Comparison of ENCODE assay signal across 27 mouse cellular contexts in the genomic region with DNA sequence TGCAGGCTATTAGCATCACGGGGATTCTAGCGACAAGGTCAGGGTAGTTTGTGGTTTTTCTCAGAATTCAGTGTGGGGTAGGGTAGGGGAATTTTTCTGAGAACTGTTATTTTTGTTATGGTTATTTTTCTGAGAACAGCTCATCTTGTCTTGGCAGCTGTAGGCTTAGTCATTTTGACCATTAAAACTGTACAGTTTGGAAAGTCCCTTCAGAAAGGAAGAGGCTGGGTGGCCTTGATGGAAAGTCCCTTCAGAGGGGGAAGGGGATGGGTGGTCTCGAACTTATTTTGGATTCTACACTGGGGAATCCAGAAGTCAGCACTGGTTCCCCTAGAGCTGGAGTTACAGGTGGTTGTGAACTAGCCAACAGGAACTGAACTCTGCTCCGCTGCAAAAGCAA. TPM values are rescaled to one million over a fixed set of nuclear protein-coding genes. Genes with fewer than 3 reads are reported as not detected.
DNase-seq lines count a peak whose midpoint lies in the region; ATAC-seq and TF ChIP-seq lines count a peak whose summit lies in the region.
"Had no signal": no experiment of that assay in that cellular context is flagged by ENCODE, and none has a peak within 500 bp of the region (broad histone marks: within the 10 kb centered on the region; RNA-seq: fewer than 3 reads in every experiment).

No protein-coding gene starts in this region.

- no peak overlapping the region for H3K4me2 ChIP-seq in hindbrain, embryonic 14.5 days (replicated peaks)
- H3K4me2 ChIP-seq: embryonic facial prominence, embryonic 13.5 days; embryonic facial prominence, embryonic 15.5 days; forebrain, embryonic 12.5 days had no signal

- H3K9ac ChIP-seq in heart, adult 2 months (ENCODE audit: low read depth, low read length) = no peak overlapping the region
- H3K9ac ChIP-seq in MEL (ENCODE audit: control insufficient read depth, low read depth, low read length, poor library complexity, severe bottlenecking) = no peak overlapping the region
- H3K9ac ChIP-seq in hindbrain, embryonic 14.5 days = no peak overlapping the region
- H3K9ac ChIP-seq: embryonic facial prominence, embryonic 13.5 days; embryonic facial prominence, embryonic 15.5 days; forebrain, embryonic 12.5 days had no signal

- no peak for TF ChIP-seq CTCF in heart, adult 2 months (IDR thresholded peaks at IDR 0.05)
- TF ChIP-seq CTCF in MEL (IDR thresholded peaks at IDR 0.05 in 2 of 3, conservative IDR thresholded peaks at IDR 0.05 in 1 of 3; ENCODE audit: control insufficient read depth in 1 of 3, insufficient read depth in 1 of 3, low read depth in 2 of 3, low read length in 3 of 3, poor library complexity in 1 of 3, severe bottlenecking in 1 of 3) = no peak

- peak; percentile 71 for DNase-seq in heart, adult 11 months
- DNase-seq in heart, adult 2 months = no peak
- peak; percentile 30 for DNase-seq in MEL (ENCODE audit: low read depth, low spot score)
- no peak for DNase-seq in cerebellum, postnatal 25 days
- no peak for DNase-seq in hindbrain, embryonic 14.5 days (ENCODE audit: low spot score)
- DNase-seq: adrenal gland, adult 8-10 months; adrenal gland, postnatal 14 days; adrenal gland, postnatal 36 days; cerebellum, adult 11-12 months; cerebellum, adult 2 months; cerebellum, adult 9-10 months; cerebellum, postnatal 10 days; cerebellum, postnatal 36 days; embryo, embryonic 11 days had no signal

- no peaks in the 10 kb centered on the region for H3K79me2 ChIP-seq in heart, adult 2 months (replicated peaks; ENCODE audit: control insufficient read depth, insufficient read depth, low read length)
- no peaks in the 10 kb centered on the region for H3K79me2 ChIP-seq in MEL (ENCODE audit: control insufficient read depth, insufficient read depth, low read length, poor library complexity)

- H3K27me3 ChIP-seq in heart, adult 2 months (ENCODE audit: control insufficient read depth, insufficient read depth, low read length) = no peaks in the 10 kb centered on the region; the same call in 1 of the 2 replicates
- H3K27me3 ChIP-seq in MEL (ENCODE audit: control insufficient read depth in 1 of 2, insufficient read depth in 2 of 2, low read length in 2 of 2) = peaks cover 2 to 4% of the 10 kb centered on the region in 2 experiments
- no peaks in the 10 kb centered on the region for H3K27me3 ChIP-seq in hindbrain, embryonic 14.5 days (ENCODE audit: control insufficient read depth, insufficient read depth, low read length)
- H3K27me3 ChIP-seq: embryonic facial prominence, embryonic 15.5 days; forebrain, embryonic 12.5 days had no signal

- H3K4me3 ChIP-seq in heart, adult 2 months = no peak overlapping the region
- no peak overlapping the region for H3K4me3 ChIP-seq in MEL (ENCODE audit: control insufficient read depth in 1 of 2, insufficient read depth in 1 of 2, low read depth in 2 of 2, low read length in 2 of 2)
- H3K4me3 ChIP-seq in hindbrain, embryonic 14.5 days (replicated peaks; ENCODE audit: low read length) = no peak overlapping the region
- H3K4me3 ChIP-seq: embryonic facial prominence, embryonic 13.5 days; embryonic facial prominence, embryonic 15.5 days; erythroblast, embryonic 14.5 days; forebrain, embryonic 10.5 days; forebrain, embryonic 12.5 days had no signal

- ATAC-seq in hindbrain, embryonic 14.5 days (ENCODE audit: low FRiP score) = no peak
- ATAC-seq: forebrain, embryonic 14.5 days; forebrain, embryonic 16.5 days had no signal

- TF ChIP-seq POLR2A in heart, adult 2 months (IDR thresholded peaks at IDR 0.05; ENCODE audit: insufficient read depth, low read depth, low read length) = no peak
- TF ChIP-seq POLR2A in MEL (IDR thresholded peaks at IDR 0.05; ENCODE audit: control insufficient read depth in 1 of 2, insufficient read depth in 1 of 2, low read depth in 1 of 2, low read length in 2 of 2, poor library complexity in 1 of 2) = no peak

- no peak for TF ChIP-seq RAD21 in MEL (IDR thresholded peaks at IDR 0.05; ENCODE audit: low read depth, low read length)

- H3K36me3 ChIP-seq in heart, adult 2 months (ENCODE audit: control insufficient read depth, insufficient read depth, low read length) = no peaks in the 10 kb centered on the region
- peaks cover 0 to 30% of the 10 kb centered on the region in 2 experiments; a peak in 2 of 4 replicates for H3K36me3 ChIP-seq in MEL (ENCODE audit: control insufficient read depth in 1 of 2, insufficient read depth in 2 of 2, low read length in 2 of 2)
- H3K36me3 ChIP-seq in hindbrain, embryonic 14.5 days (replicated peaks; ENCODE audit: control insufficient read depth, insufficient read depth) = no peaks in the 10 kb centered on the region
- H3K36me3 ChIP-seq: embryonic facial prominence, embryonic 13.5 days; embryonic facial prominence, embryonic 15.5 days; forebrain, embryonic 10.5 days; forebrain, embryonic 12.5 days; G1E had no signal

- intact Hi-C loops in heart, adult 2 months (cut with DNase I) = no loop called here

- H3K4me1 ChIP-seq in heart, adult 2 months (ENCODE audit: control insufficient read depth, insufficient read depth, low read length) = peaks cover 8% of the 10 kb centered on the region
- peaks cover 3 to 38% of the 10 kb centered on the region in 2 experiments for H3K4me1 ChIP-seq in MEL (ENCODE audit: control insufficient read depth in 1 of 2, insufficient read depth in 2 of 2, low read length in 2 of 2)
- no peaks in the 10 kb centered on the region for H3K4me1 ChIP-seq in hindbrain, embryonic 14.5 days (replicated peaks; ENCODE audit: control insufficient read depth, insufficient read depth, low read length)
- H3K4me1 ChIP-seq: forebrain, embryonic 10.5 days; forebrain, embryonic 12.5 days had no signal

- TF ChIP-seq EP300 in heart, adult 2 months (IDR thresholded peaks at IDR 0.05; ENCODE audit: insufficient read depth, low read depth, low read length) = no peak
- no peak; a peak in 1 of 4 replicates for TF ChIP-seq EP300 in MEL (IDR thresholded peaks at IDR 0.05; ENCODE audit: low read depth in 1 of 2, low read length in 2 of 2)

- WGBS in heart, adult 2 months = 81% methylated on average over 4 of the region's 4 CpGs
- 90% methylated on average over 4 of the region's 4 CpGs for WGBS in hindbrain, embryonic 14.5 days

- no peak overlapping the region for H3K27ac ChIP-seq in heart, adult 2 months
- peak overlapping the region; percentile 6 for H3K27ac ChIP-seq in MEL (ENCODE audit: control insufficient read depth, low read depth, low read length)
- H3K27ac ChIP-seq in hindbrain, embryonic 14.5 days = no peak overlapping the region
- H3K27ac ChIP-seq: embryonic facial prominence, embryonic 13.5 days; embryonic facial prominence, embryonic 15.5 days; forebrain, embryonic 10.5 days; forebrain, embryonic 12.5 days had no signal

- no peaks in the 10 kb centered on the region for H3K9me3 ChIP-seq in MEL (replicated peaks; ENCODE audit: insufficient read depth, low read length)
- H3K9me3 ChIP-seq in hindbrain, embryonic 14.5 days (ENCODE audit: control insufficient read depth, low read length) = no peaks in the 10 kb centered on the region
- H3K9me3 ChIP-seq: embryonic facial prominence, embryonic 13.5 days; embryonic facial prominence, embryonic 15.5 days had no signal

TF ChIP-seq in MEL, 35 proteins besides CTCF, POLR2A, EP300 and RAD21:
- TF ChIP-seq HCFC1 (IDR thresholded peaks at IDR 0.05; ENCODE audit: low read depth, low read length) (no peak), TAL1 (IDR thresholded peaks at IDR 0.05; ENCODE audit: low read length) (peak; percentile 58), ELF1 (IDR thresholded peaks at IDR 0.05; ENCODE audit: low read depth, low read length) (no peak), ETS1 (IDR thresholded peaks at IDR 0.05; ENCODE audit: low read depth, low read length) (peak; percentile 12; the same call in 1 of the 2 replicates)

RNA-seq across cellular contexts. Expression of gene Gstt4, which starts 2.2 kb away (rescaled TPM):
- total RNA-seq in heart, adult 2 months (2021) = not detected
- polyA plus RNA-seq in heart, adult 2 months (2012; rRNA removed) = 0.29 and 0.44 TPM in 2 replicates
- total RNA-seq in MEL (2012; rRNA removed) = not detected in 2 replicates
- polyA plus RNA-seq in MEL (2012; ENCODE audit: insufficient read depth in 1 of 2, insufficient read length in 2 of 2, low read depth in 1 of 2, low replicate concordance in 2 of 2, missing spikeins in 1 of 2) = not detected
- polyA plus RNA-seq in hindbrain, embryonic 14.5 days (2014; fragmentation: Nextera tagmentation; extraction: Ambion mirVana) = not detected in 2 replicates
- total RNA-seq: adrenal gland, adult 18-20 months; adrenal gland, adult 8-10 months; adrenal gland, postnatal 36 days; common myeloid progenitor, adult 5-6 weeks; G1E had no signal
- polyA plus RNA-seq: C2C12; cerebellum, adult 2 months; embryonic facial prominence, embryonic 11.5 days; embryonic facial prominence, embryonic 13.5 days; embryonic facial prominence, embryonic 15.5 days; erythroblast, embryonic 14.5 days; forebrain, embryonic 10.5 days; forebrain, embryonic 12.5 days; forebrain, embryonic 14.5 days; forebrain, embryonic 16.5 days; frontal cortex, adult 2 months; G1E had no signal

RNA-seq across cellular contexts. Expression of gene Gstt2, which starts 12.7 kb away (rescaled TPM):
- total RNA-seq in heart, adult 2 months (2021) = 10 to 100 TPM in 1 of 2 experiments, 1 to 10 TPM in 1; 8.0 to 12.8 TPM
- polyA plus RNA-seq in heart, adult 2 months (2012; rRNA removed) = 53.4 and 69.1 TPM in 2 replicates
- 4.3 and 4.9 TPM in 2 replicates for total RNA-seq in MEL (2012; rRNA removed)
- 10 to 100 TPM in 1 of 2 experiments, not detected in 1; 10.9 TPM for polyA plus RNA-seq in MEL (2012; ENCODE audit: insufficient read depth in 1 of 2, insufficient read length in 2 of 2, low read depth in 1 of 2, low replicate concordance in 2 of 2, missing spikeins in 1 of 2)
- 5.8 and 8.3 TPM in 2 replicates for polyA plus RNA-seq in hindbrain, embryonic 14.5 days (2014; fragmentation: Nextera tagmentation; extraction: Ambion mirVana)

RNA-seq across cellular contexts. Expression of gene Gstt1, which starts 26.1 kb away (rescaled TPM):
- total RNA-seq in heart, adult 2 months (2021) = 10 to 100 TPM; 15.8 to 16.8 TPM
- polyA plus RNA-seq in heart, adult 2 months (2012; rRNA removed) = 52.1 and 58.5 TPM in 2 replicates
- total RNA-seq in MEL (2012; rRNA removed) = 1.3 and 2.0 TPM in 2 replicates
- polyA plus RNA-seq in MEL (2012; ENCODE audit: insufficient read depth in 1 of 2, insufficient read length in 2 of 2, low read depth in 1 of 2, low replicate concordance in 2 of 2, missing spikeins in 1 of 2) = 1 to 10 TPM in 1 of 2 experiments, not detected in 1; 3.8 TPM
- polyA plus RNA-seq in hindbrain, embryonic 14.5 days (2014; fragmentation: Nextera tagmentation; extraction: Ambion mirVana) = 12.1 and 12.2 TPM in 2 replicates

RNA-seq across cellular contexts. Expression of gene Mif, which starts 35.5 kb away (rescaled TPM):
- 100 to 1,000 TPM; 200 to 220 TPM for total RNA-seq in heart, adult 2 months (2021)
- polyA plus RNA-seq in heart, adult 2 months (2012; rRNA removed) = 375 and 556 TPM in 2 replicates
- total RNA-seq in MEL (2012; rRNA removed) = 862 and 1,292 TPM in 2 replicates
- polyA plus RNA-seq in MEL (2012; ENCODE audit: insufficient read depth in 1 of 2, insufficient read length in 2 of 2, low read depth in 1 of 2, low replicate concordance in 2 of 2, missing spikeins in 1 of 2) = 1,000 to 10,000 TPM in 1 of 2 experiments, 100 to 1,000 TPM in 1; 817 to 2,606 TPM
- polyA plus RNA-seq in hindbrain, embryonic 14.5 days (2014; fragmentation: Nextera tagmentation; extraction: Ambion mirVana) = 1,642 and 1,896 TPM in 2 replicates

RNA-seq across cellular contexts. Expression of gene Gstt3, which starts 43.3 kb away (rescaled TPM):
- total RNA-seq in heart, adult 2 months (2021) = 1 to 10 TPM; 2.9 to 5.7 TPM
- polyA plus RNA-seq in heart, adult 2 months (2012; rRNA removed) = 7.1 and 9.0 TPM in 2 replicates
- 4.0 TPM in 2 replicates for total RNA-seq in MEL (2012; rRNA removed)
- polyA plus RNA-seq in MEL (2012; ENCODE audit: insufficient read depth in 1 of 2, insufficient read length in 2 of 2, low read depth in 1 of 2, low replicate concordance in 2 of 2, missing spikeins in 1 of 2) = 10 to 100 TPM in 1 of 2 experiments, not detected in 1; 10.2 TPM
- 0.57 and 1.4 TPM in 2 replicates for polyA plus RNA-seq in hindbrain, embryonic 14.5 days (2014; fragmentation: Nextera tagmentation; extraction: Ambion mirVana)
- polyA plus RNA-seq: erythroblast, embryonic 14.5 days had no signal

Comparison
In these comparisons a context has a peak if more than half of its experiments do, and no peak if none do; other contexts are left out.
1. DNase-seq: peak in heart, adult 11 months (single experiment) and MEL (single experiment); none in heart, adult 2 months (0 of 2), cerebellum, postnatal 25 days (0 of 2) and hindbrain, embryonic 14.5 days (single experiment).